Mouse (Mus musculus) embryo, embryonic 10.5 days (tissue): Measurements from ENCODE around the gene Cacnb3.
"Not testable (repeated sequence)": the region's sequence is repeated elsewhere in the genome, so short reads cannot be mapped to it uniquely, and the experiment has no call there.

Source experiments
- DNase-seq: peaks from one replicate; pipeline ENCODE4 v3.0.0-alpha.2; 2015; ENCODE audit warnings: low spot score

The Cacnb3 gene

DNA sequence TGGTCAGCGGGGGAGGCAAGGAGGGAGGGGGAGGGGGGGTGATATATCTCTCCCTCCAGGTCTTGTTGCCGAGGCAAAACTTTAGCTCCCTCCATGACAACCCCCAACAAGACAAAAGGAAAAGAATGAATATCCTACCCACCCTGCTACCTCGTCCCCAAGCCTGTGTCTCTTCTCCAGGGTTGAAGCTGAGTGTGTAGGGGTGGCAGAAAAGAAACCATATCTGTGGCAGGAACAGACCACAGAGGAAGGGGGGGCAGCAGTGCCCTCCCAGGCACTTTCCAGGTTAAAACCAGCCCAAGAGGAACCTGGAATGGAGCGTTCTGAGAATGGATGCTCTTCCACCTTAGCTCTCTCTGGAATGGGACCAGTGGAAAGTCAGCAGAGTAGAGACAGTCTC lies at the start of gene Cacnb3:
Gene Cacnb3, plus strand, starts transcription at position 301 of the 400 bp plus-strand sequence.
- DNase-seq = no peak

DNA sequence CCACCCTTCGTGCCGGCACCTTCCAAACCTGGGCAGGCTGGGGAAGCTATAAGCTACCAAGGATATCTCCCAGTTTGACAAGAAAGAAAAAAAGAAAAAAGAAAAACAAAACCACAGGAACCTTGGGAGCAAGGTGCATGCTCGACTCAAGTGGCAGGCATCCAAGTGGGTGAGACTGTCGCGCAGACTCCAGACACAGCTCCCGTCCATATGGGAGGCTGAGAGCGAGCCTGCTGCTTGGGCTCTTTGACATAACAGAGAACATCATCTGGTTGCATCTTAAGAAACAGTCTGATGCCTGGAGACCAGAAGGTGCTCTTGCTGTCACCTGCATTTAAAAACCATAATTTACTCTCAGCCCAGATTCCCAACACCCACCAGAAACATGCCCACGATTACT lies 48.2 kb upstream of the Cacnb3 start:
- DNase-seq = no peak

DNA sequence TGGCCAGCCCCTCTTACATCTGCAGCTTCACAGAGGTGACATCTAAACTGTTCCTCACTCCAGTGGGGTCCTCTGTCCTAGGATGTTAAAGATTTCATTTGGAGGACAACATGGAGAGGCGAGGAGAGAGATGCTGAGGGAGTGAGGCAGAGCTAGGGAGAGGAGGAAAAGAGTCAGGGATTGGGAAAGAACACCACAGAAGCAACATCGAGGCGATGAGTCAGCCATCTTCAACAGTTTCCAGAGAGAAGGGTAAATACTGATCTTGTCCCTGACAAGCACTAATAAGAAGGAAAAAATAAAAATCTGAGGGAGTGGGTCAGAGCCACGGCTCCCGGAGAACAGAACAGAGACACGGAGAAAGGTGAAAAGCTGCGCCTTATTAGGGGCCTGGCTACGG lies 47.6 kb upstream of the Cacnb3 start:
- DNase-seq = no peak

DNA sequence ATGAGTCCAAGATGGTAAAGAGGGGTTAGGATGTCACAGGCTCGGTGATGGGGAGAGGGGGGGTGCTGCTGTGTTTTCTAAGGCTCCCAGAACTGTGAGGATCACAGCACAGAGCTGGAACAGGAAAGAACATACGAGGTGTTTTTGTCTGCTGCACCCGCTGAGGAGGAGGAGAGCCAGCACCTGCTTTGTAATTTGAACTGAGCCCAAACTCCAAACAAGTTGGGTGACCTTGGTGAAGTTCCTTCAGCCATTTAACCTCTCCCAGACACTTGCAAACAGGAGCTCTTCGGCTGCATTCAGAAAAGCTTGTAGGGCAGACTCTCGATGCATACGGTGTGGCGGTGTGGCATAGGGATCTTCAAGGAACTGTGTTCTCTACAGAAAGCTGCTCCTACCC lies 45.2 kb upstream of the Cacnb3 start:
- DNase-seq = no peak

DNA sequence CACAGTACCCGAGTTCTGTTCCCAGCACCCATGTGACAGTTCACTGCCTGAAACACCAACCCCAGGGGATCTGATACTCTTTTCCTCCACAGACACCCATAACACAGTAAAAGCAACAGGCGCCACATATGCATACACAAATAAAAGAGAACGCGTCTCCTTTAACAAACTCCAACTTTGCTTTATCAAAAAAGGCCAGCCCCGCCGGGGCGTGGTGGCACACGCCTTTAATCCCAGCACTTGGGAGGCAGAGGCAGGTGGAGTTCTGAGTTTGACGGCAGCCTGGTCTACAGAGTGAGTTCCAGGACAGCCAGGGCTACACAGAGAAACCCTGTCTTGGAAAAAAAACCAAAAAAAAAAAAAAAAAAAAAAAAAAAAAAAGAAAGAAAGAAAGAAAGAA lies 44.5 kb upstream of the Cacnb3 start:
- not testable (repeated sequence) for DNase-seq

DNA sequence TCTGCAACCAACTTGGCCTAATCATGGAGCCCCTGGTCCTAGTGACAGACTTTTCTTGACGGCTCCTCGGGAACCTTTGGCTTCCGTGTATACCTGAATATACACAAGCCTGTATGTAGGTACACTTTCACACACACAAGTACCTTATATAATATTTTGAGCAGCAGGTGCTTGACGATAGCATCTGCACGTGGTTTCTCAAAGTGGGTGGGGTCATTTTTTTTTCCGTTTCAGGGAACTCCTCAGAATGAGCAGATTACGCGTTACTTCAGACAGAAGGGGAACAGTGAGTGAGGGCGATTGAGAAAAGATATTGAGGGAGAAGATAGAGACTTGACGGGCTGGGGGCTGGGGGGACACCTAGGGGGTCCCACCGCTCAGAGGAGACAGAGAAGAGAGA lies 42.9 kb upstream of the Cacnb3 start:
- no peak for DNase-seq

DNA sequence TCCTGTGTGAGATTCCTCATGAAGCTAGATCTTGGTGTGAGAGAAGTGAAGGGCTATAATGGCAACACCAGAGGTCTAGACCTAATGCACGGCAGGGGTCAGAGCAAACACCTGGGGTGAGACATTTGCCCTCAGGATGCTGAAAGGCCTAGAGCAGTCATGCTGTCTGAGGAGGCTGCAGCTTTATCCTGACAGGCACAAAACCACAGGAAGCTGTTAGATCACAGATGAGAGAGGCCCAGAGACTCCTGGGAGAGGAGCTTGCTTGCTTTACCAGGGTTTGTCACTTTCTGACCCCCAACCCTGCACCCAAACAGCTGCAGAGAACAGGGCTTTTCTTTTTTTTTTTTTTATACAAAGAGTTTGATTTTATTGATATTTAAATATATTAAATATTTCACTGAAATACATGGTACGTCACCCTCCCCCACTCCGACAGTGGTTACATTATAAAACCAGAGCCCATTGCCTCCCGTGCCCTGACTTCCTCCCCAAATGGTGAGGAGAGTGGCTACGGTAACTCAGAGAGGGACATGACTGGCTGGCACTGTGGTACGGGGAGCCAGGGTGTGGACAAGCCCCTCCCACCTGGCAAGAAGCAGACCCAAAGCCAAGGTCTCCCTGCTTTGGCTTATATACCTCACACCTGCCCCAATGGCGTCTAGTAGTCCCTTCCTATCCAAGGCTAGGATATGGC lies 40.9 kb upstream of the Cacnb3 start:
- DNase-seq = no peak

DNA sequence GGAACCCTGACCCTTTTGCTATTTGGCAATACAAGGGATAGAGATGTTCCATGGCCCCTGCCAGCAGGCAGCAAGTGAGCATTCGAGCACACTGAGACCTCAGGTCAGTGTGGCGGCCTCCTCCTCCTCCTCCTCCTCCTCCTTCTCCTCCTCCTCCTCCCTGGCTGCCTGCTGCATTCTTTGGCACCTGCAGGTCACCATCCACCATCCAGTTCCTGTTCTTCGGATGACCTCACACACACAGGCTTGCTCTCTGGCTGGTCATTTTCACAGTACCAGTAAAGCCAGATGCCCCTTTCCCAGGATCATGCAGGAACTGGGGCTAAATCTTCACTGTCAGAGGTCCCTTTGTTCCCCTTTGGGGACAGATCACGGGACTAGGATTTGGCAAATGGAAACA lies 39.2 kb upstream of the Cacnb3 start:
- DNase-seq = no peak

DNA sequence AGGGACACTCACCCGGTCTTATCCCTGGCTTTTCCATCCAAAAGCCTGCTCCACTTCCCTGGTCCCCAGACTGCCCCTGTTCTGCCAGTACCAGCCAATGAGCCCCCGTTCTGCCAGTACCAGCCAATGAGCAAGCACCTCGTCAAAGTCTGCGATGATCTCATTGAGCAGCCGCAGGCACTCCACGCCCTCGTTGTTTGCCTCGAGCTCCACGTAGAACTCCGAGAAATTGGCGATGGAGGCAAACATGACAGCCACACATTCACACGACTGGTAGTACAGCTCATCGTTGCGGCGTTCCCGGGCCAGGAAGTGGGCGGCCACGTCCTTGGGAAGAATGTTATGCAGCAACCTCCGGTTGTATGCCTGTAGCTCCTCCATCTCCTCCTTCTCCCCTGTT lies 36.4 kb upstream of the Cacnb3 start:
- no peak for DNase-seq

DNA sequence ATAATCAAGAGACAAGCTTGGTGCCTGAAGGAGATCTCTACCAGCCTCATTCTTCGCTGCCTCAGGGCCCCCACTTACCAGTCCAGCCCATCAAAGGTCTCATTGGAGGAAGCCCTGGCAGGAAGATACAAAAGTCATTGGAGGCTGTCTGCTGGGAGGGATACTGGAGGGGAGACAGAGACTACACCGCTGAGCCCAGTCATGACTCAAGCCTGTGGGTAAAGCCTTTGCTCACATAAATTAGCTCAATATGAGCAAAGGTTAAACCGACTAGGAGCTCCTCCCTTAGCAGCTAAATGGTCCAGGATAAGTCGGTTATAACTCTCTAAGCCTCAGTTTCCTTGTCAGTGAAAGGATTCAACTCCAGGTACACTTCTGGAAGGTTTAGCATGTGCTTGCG lies 35.6 kb upstream of the Cacnb3 start:
- DNase-seq = no peak

DNA sequence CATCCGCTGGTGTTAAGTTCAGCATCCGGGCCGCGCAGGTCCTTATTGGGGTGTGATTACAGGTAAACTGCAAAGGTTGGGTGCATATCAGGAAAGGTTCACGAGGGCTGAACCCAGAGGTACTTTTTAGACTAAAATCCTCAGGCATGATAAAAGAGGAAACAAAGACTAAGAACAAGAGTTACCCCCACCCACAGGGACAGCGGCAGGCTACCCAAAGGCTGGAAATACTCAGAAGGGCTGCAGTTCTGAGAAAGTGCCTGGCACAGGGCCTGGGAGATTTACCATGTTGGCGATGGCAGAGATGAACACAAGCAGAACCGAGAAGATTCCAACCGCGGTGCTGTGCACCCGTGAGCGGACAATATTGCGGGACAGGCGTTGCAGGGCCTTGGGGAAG lies 34.0 kb upstream of the Cacnb3 start:
- no peak for DNase-seq

DNA sequence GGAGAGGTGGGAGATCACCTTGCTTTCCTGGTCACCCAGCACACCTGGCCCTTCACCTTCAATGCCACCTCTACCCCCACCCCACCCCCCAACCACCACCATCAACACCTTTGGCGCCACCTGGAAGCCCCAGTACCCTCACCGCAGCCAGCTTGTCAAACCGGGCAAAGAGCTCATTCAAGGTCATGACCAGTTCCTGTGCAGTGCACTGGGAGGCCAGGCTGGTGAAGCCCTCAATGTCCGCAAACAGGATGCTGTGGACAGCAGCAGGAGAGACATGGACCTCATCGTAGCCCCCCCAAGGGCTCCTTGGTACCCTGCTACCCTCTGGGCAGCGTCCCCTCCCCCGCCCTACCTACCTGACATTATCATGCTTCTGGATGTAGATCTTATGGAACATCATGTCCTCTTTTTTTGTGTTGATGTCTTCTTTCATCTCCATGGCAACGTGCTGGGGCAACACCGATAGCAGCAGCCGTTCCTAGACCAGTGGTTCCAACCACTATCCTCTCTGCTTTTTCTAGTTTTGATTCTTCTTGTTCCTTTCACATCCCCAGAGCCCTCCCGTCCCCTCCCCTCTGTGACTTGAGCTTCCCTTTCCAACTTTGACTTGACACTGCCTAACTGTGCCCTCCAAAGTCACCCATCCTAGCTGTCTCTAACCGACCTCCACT lies 30.5 kb upstream of the Cacnb3 start:
- DNase-seq = no peak

DNA sequence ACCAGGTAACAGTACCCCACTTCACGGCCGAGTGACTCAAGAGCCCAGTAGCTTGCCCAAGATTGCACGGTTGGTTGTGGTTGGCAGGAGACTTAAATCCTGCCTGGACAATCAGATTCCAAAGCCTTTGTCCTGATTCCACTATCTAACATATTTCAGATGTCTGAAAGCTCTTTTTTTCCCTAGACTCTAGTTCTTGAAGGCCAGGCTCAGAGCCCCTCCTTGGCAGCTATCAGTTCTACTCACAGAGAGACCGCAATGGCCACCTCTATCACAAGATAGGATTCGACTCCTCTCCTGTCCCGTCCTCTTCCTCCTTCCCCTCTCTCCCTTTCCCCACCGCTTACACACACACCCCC lies 28.8 kb upstream of the Cacnb3 start:
- no peak for DNase-seq

DNA sequence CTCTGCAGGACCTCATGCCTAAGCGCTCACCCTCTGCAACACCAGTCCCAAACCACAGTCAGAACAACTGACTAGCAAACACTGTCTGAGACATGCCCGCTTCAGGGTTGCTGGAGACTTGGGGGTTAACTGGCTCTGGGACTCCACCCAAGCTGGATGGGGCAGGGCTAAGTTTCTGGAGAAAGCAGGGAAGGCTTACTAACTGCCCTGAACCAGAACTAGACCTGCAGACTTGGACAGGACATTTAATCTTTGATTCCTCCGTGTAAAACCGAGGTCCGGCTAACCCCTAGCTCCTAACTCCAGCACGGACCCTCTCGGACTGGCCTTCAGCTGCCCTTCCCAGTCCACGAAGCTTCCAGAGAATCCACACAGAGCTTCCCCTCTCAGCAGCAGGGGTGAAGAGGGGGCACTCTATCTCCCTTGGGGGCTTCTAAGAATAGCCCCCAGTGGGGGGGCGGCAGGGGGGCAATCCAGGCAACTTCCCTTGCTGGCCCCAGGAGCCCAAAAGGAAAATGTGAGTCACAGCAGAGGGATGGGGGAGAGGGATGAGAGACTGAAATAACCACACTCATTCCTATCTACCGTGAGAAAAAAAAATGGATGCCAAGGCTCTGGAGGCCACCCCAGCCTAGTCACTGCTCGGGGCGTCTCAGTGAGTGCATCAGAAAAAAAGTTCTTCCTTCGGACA lies 28.3 kb upstream of the Cacnb3 start:
- DNase-seq = no peak

DNA sequence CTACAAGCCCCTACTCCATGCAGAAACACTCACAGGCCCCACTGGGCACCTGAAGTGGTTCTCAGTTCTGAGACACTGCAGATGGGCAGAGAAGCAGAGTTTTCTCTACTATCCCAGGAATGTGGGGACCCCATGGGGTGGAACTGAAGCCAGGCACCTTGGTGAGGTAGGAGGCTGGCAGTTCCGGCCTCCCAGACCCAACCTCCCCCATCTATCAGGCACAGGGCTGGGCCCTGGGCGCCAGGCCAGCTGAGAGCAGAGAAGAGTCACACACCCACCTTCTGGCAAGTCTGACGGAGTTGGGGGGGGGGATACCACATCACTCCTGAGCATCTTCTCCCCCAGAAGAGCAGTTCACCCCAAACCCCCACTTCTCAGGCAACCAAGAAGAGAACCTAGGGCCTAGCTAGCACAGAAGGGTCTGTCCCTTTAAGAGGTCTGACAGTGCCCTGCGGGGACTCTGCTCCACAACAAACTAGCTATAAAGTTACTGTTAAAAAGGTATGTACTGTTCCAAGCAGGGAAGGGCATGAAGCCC lies 27.6 kb upstream of the Cacnb3 start:
- DNase-seq = no peak

DNA sequence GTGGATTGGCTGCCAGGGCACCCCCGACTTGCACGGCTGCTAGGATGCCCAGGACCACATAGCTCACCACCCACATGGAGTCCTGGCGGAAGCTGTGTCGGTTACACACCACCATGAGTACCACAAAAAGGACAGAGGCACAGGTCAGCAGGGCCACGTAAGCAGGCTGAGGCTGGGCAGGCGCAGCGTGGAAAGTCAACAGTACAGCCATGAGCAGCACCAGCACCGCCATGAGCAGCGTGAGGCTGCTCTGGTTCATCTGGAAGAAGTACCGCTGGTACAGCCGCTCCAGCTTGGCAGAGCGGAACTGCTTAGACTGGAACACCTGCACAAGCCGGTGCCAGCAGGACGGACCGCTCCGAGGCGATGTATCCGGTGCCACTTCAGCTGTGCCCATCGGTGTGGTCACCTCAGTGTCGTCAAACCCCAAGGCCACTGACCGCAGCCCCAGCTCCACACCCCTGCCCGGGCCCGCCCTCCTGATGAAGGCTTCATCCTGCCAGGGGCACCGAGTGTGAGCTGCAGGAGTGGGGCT lies 26.5 kb upstream of the Cacnb3 start:
- no peak for DNase-seq

DNA sequence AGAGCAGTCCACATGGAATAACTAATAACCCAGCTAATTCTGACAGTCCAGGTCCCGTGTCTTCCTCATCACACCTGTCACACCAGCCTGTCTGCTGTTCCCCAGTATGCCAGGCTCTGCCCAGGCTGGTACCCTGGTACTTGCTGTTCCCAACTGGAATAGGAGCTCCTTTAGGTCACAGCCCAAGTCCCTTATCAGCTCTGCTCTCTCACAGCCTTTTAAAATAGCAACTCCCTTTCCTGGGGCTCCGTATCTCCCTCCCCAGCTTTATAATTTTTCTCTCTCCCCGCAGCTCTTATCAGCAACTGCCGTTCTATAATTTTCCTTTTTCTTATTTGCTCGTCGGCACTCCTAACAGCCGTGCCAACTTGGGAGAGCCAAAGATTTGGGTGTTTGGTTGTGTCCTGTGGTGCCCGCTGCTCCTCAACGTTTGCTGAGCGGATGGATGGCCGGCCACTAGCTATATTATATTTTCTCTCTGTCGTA lies 24.5 kb upstream of the Cacnb3 start:
- DNase-seq = no peak

DNA sequence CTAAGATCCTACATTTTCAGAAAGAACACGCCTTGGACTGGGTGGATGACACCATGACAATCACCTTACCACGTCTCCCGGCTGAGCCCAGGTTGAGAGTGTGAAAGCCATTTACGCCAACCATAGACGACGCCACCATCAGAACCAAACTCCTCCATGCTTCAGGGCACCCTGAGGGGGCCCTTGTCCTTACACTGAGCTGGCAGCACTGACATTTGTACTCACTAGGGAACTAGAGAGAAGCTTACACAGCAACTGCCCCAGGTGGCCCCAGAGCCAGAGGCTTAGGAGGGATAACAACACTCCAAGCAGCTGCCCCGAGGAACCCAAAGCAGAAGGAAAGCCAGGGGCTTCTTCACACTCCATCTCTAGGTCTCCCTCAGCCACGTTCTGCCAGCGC lies 23.9 kb upstream of the Cacnb3 start:
- DNase-seq = no peak

DNA sequence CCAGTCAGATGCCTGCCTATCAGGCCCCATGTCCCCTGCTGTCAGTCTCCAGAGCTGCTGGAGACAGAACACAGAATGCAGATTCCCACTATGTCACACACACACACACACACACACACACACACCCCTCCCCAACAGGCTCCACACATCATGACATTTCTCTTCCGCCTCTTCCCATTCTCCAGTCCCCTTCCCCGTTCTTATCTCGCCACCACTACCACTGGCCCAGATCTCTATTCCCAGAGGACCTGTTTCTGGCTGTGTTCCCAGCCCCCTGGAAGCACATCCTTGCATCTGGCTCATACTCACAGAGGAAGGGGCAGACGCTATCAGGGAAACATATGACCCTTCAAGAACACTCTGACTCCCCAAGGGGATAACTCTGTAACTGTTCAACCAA lies 23.1 kb upstream of the Cacnb3 start:
- no peak for DNase-seq

DNA sequence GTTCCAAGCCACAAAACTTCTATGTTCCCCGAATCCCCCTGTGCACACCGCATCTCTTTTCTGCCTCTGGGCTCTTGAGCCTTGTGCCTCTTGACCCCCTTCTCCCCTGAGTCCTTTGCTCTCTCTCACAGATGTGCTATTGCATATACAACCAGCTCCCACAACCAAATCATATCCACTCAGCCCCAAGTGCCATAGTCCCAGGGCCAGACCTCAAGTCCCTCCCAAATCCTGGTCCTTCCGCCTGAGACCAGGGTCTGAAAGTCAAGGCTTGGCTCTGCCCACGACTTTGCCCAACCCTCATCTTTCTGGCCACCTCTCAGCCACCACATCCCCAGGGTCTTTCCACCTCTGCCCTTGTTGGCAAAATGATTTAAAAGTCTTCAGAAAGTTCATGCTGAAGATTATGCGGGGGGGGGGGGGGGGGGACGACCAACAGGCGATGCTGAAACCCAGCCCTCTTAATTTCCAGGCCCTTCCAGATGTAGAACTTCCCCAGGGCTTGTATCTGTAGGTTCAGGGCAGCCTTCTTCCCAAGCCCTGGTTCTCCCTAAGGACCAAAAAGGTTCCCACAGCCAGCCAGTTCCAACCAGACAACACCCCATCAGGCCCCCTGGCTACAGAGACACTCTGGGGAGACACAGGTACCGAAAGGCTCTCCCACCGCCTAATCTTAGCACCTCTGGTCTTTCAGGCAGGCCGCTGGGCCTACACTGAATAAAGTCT lies 22.4 kb upstream of the Cacnb3 start:
- DNase-seq = peak; percentile 43

DNA sequence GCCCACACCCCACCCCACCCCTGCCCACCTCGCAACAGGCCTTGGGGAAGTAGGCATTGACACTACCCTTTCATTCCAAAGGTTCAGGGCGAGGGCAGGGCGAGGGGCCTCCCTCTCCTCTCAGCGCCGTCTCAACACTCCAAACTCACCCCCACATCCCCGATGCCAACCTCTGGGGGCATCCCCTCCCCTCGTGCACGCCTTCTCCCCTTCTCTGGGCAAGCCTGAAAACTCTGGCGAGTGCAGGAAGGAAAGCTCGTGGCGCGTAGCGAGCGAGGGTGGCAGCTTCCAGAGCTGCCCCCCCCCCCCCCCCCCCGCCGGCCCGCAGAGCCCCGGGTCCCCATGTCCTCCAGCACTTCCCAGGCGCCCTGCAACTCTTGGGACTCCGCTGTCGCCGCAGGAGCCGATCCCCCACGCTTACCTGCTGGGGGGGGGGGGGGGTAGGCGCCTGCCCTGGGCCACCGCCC lies 21.8 kb upstream of the Cacnb3 start:
- DNase-seq = no peak
